Mouse (Mus musculus) liver, embryonic 12.5 days (tissue): ENCODE measurements at regions not wholly inside any gene's neighbourhood (a gene's known extent, or its start where the extent isn't known, plus 50 kb on each side); places are given as distances from the start of the nearest gene placed in this dataset.
A peak's percentile ranks its signal among the peaks of the same experiment; 100 is the strongest.

ENCODE experiments used
- ATAC-seq: fragments of 200-750 bp; cut with Nextera tagmentation; 2 replicates; pipeline ENCODE4 v1.8.0; 2017; ENCODE audit warnings: moderate number of reproducible peaks, mild to moderate bottlenecking, moderate library complexity
- H3K27ac ChIP-seq: fragments of 300-500 bp; sonication (generic); 2 replicates; pipeline ENCODE4 v1.5.1; 2016; ENCODE audit warnings: mild to moderate bottlenecking
- H3K27me3 ChIP-seq: fragments of 300-500 bp; sonication (generic); replicated peaks from 2 replicates; pipeline ENCODE4 v1.6.1; 2016; ENCODE audit warnings: mild to moderate bottlenecking, moderate library complexity
- H3K36me3 ChIP-seq: fragments of 300-500 bp; sonication (generic); 2 replicates; pipeline ENCODE4 v1.6.1; 2016; ENCODE audit warnings: mild to moderate bottlenecking, moderate library complexity
- H3K4me1 ChIP-seq: fragments of 300-500 bp; sonication (generic); 2 replicates; pipeline ENCODE4 v1.6.1; 2016
- H3K4me2 ChIP-seq: fragments of 300-500 bp; sonication (generic); 2 replicates; pipeline ENCODE4 v1.6.1; 2016; ENCODE audit warnings: mild to moderate bottlenecking, moderate library complexity
- H3K4me3 ChIP-seq: fragments of 300-500 bp; sonication (generic); 2 replicates; pipeline ENCODE4 v1.5.1; 2016; ENCODE audit warnings: mild to moderate bottlenecking, moderate library complexity
- H3K9ac ChIP-seq: fragments of 300-500 bp; sonication (generic); 2 replicates; pipeline ENCODE4 v1.6.1; 2016; ENCODE audit warnings: mild to moderate bottlenecking, moderate library complexity
- H3K9me3 ChIP-seq: fragments of 300-500 bp; sonication (generic); replicated peaks from 2 replicates; pipeline ENCODE4 v1.6.1; 2016; ENCODE audit warnings: mild to moderate bottlenecking, moderate library complexity
- WGBS: fragments of 180-500 bp; shearing (Covaris S2); methylation state at CpG from one replicate; pipeline ENCODE4 v1.1.7; 2016; ENCODE audit not compliant: insufficient replicate concordance; 5-methylcytosine and 5-hydroxymethylcytosine counted together

DNA sequence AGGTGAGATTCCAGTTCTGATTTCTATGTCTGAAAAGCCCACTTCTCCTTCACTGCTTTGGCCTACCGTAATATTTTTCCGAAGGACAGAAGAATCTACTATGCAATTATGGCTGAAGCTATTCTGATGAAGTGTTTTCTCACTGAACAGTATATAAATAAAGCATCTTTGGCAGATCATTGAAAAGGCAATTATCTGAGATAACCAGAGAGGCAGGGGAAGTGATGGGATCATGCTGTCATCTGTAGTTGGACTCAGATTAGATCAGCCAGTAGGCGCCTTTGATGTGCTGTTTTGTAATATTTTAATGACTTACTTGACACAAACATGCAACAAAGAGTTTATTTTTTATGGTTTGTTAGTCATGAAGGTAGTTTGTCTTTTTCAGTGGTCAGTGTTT is 67.8 kb upstream of the Ahr start:
- Histone ChIP-seq H3K27me3 (no peaks in the 10 kb centered on the region), H3K9ac (no peak overlapping the region), H3K27ac (no peak overlapping the region), H3K9me3 (no peaks in the 10 kb centered on the region), H3K4me2 (no peak overlapping the region), H3K4me3 (no peak overlapping the region), H3K36me3 (no peaks in the 10 kb centered on the region), H3K4me1 (peaks cover 5% of the 10 kb centered on the region; the same call in 1 of the 2 replicates)
- WGBS, result 78% methylated on average over 3 of the region's 3 CpGs
- no peak for ATAC-seq

DNA sequence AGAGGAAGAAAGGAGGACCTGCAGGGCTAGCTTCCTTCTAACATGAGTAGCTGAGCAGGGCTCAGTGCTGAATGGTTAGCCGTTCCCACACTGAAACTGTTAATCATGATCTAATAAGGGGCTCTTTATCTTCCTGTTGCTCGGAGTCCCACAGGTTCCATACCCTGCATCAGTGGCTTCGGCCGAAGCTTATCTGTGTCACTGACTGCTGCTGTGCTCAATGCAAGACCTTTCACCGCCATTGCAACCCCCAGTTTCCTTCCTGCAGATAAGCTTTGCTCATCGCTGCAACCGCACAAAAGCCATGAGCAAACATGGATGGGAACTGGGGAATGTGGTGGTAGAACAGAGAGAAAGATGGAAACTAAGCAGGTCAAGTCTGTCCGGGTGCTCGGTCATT is 63.5 kb upstream of the Ahr start:
- Histone ChIP-seq H3K9me3 (no peaks in the 10 kb centered on the region), H3K4me3 (no peak overlapping the region), H3K36me3 (no peaks in the 10 kb centered on the region), H3K27me3 (no peaks in the 10 kb centered on the region), H3K4me1 (peaks cover 5% of the 10 kb centered on the region; the same call in 1 of the 2 replicates), H3K4me2 (peak overlapping the region; percentile 9; the same call in 1 of the 2 replicates), H3K9ac (no peak overlapping the region), H3K27ac (no peak overlapping the region)
- 15% methylated on average over 9 of the region's 9 CpGs for WGBS
- no peak for ATAC-seq

DNA sequence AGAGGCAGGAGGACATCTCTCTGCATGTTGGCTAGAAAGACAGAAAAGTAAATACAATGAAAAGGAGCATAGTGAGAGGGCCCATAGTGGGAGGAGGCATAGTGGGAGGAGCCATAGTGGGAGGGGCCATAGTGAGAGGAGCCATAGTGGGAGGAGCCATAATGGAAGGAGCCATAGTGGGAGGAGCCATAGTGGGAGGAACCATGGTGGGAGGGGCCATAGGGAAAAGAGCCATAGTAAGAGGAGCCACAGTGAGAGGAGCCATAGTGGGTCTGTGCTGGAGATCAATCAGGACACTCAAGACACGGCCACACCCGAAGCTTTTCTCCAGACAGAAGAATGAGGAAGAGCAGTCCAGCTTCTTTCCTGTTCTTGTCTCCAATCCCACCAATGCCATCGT is 58.0 kb upstream of the Ahr start:
- no peak overlapping the region for H3K27ac ChIP-seq
- no peak overlapping the region for H3K9ac ChIP-seq
- ATAC-seq, result no peak
- no peak overlapping the region for H3K4me3 ChIP-seq
- H3K27me3 ChIP-seq, result no peaks in the 10 kb centered on the region
- no peaks in the 10 kb centered on the region for H3K9me3 ChIP-seq
- no peaks in the 10 kb centered on the region for H3K4me1 ChIP-seq
- H3K4me2 ChIP-seq, result no peak overlapping the region
- H3K36me3 ChIP-seq, result no peaks in the 10 kb centered on the region
- 61% methylated on average over 3 of the region's 3 CpGs for WGBS
